Mouse (Mus musculus) limb, embryonic 11.5 days (tissue): ENCODE data around the gene 9130213A22Rik. TPM values are rescaled to one million over a fixed set of nuclear protein-coding genes. Genes with fewer than 3 reads are reported as not detected.

Experiments
- ATAC-seq: fragments of 200-750 bp; cut with Nextera tagmentation; 2 replicates; pipeline ENCODE4 v1.8.0; 2017; ENCODE audit warnings: low read depth; ENCODE audit not compliant: insufficient number of reproducible peaks, low FRiP score, low TSS enrichment
- DNase-seq: peaks from one replicate; pipeline ENCODE4 v3.0.0-alpha.2; 2015; ENCODE audit warnings: low spot score
- H3K27ac ChIP-seq: fragments of 300-500 bp; sonication (generic); replicated peaks from 2 replicates; pipeline ENCODE4 v1.5.1; 2014; ENCODE audit warnings: low read depth, mild to moderate bottlenecking, low read length
- H3K27me3 ChIP-seq: fragments of 300-500 bp; sonication (generic); 2 replicates; pipeline ENCODE4 v1.6.1; 2014; ENCODE audit warnings: mild to moderate bottlenecking, low read length, mixed read lengths; ENCODE audit not compliant: control insufficient read depth, insufficient read depth
- H3K36me3 ChIP-seq: fragments of 300-500 bp; sonication (generic); 2 replicates; pipeline ENCODE4 v1.6.1; 2014; ENCODE audit warnings: mild to moderate bottlenecking, low read length, moderate library complexity, mixed read lengths; ENCODE audit not compliant: control insufficient read depth, insufficient read depth
- H3K4me1 ChIP-seq: fragments of 300-500 bp; sonication (generic); 2 replicates; pipeline ENCODE4 v1.6.1; 2014; ENCODE audit warnings: low read length, mixed read lengths; ENCODE audit not compliant: control insufficient read depth, insufficient read depth
- H3K4me2 ChIP-seq: fragments of 300-500 bp; sonication (generic); 2 replicates; pipeline ENCODE4 v1.6.1; 2014; ENCODE audit warnings: low read depth, mild to moderate bottlenecking, moderate library complexity; ENCODE audit not compliant: severe bottlenecking
- H3K4me3 ChIP-seq: fragments of 300-500 bp; sonication (generic); 2 replicates; pipeline ENCODE4 v1.5.1; 2014; ENCODE audit warnings: low read depth, low read length
- H3K9ac ChIP-seq: fragments of 300-500 bp; sonication (generic); 2 replicates; pipeline ENCODE4 v1.6.1; 2014; ENCODE audit warnings: mild to moderate bottlenecking, low read length
- H3K9me3 ChIP-seq: fragments of 300-500 bp; sonication (generic); 2 replicates; pipeline ENCODE4 v1.6.1; 2016; ENCODE audit warnings: low read length; ENCODE audit not compliant: control insufficient read depth
- WGBS: fragments of 180-500 bp; shearing (Covaris S2); extraction: QIAGEN DNeasy Blood & Tissue Kit; methylation state at CpG from one replicate; pipeline ENCODE4 v1.1.7; 2014; 5-methylcytosine and 5-hydroxymethylcytosine counted together
- polyA plus RNA-seq: library from polyadenylated mRNA; unstranded; fragments of >200 nt; fragmentation: Nextera tagmentation; extraction: Ambion mirVana; gene quantifications from 2 replicates; pipeline ENCODE4 v1.2.1, GENCODE M21; 2014

9130213A22Rik gene
- polyA plus RNA-seq, 1 experiment from 2014 or later = 0.19 TPM

GRCm38 (mm10) chr11:69086390-69086789 lies 36.0 kb downstream of the 9130213A22Rik start:
- 60% methylated on average over 6 of the region's 6 CpGs for WGBS

GRCm38 (mm10) chr11:69085608-69086007 lies 36.8 kb downstream of the 9130213A22Rik start:
- Histone ChIP-seq H3K9ac (no peak overlapping the region), H3K4me2 (no peak overlapping the region), H3K27ac (no peak overlapping the region; the same call in 1 of the 2 replicates), H3K4me1 (peaks cover 13% of the 10 kb centered on the region), H3K36me3 (peaks cover 6% of the 10 kb centered on the region), H3K27me3 (no peaks in the 10 kb centered on the region), H3K4me3 (no peak overlapping the region), H3K9me3 (no peaks in the 10 kb centered on the region)
- DNase-seq (no peak), ATAC-seq (no peak)
- 63% methylated on average over 6 of the region's 6 CpGs for WGBS

More at GRCm38 (mm10) chr11:69086390-69086789, 36.0 kb downstream of the 9130213A22Rik start:
- Histone ChIP-seq H3K27me3 (no peaks in the 10 kb centered on the region), H3K4me1 (peaks cover 13% of the 10 kb centered on the region), H3K36me3 (peaks cover 8% of the 10 kb centered on the region), H3K4me2 (no peak overlapping the region), H3K4me3 (no peak overlapping the region), H3K9me3 (no peaks in the 10 kb centered on the region), H3K9ac (no peak overlapping the region), H3K27ac (no peak overlapping the region)
- ATAC-seq (no peak), DNase-seq (no peak)

GRCm38 (mm10) chr11:69081613-69082012 lies 40.8 kb downstream of the 9130213A22Rik start:
- no peak for ATAC-seq
- Histone ChIP-seq H3K4me2 (no peak overlapping the region), H3K9ac (no peak overlapping the region), H3K9me3 (no peaks in the 10 kb centered on the region), H3K36me3 (no peaks in the 10 kb centered on the region), H3K27ac (no peak overlapping the region), H3K4me3 (no peak overlapping the region), H3K27me3 (no peaks in the 10 kb centered on the region), H3K4me1 (no peaks in the 10 kb centered on the region)
- 88% methylated on average over 7 of the region's 7 CpGs for WGBS
- no peak for DNase-seq

- H3K27me3 ChIP-seq = no peaks in the 10 kb centered on the region
- no peak overlapping the region for H3K4me3 ChIP-seq
- no peak overlapping the region for H3K4me2 ChIP-seq
- DNase-seq (no peak), ATAC-seq (no peak)
- no peak overlapping the region for H3K27ac ChIP-seq
- H3K9me3 ChIP-seq = no peaks in the 10 kb centered on the region
- 85% methylated on average over 8 of the region's 8 CpGs for WGBS
- H3K4me1 ChIP-seq = no peaks in the 10 kb centered on the region
- no peaks in the 10 kb centered on the region for H3K36me3 ChIP-seq
- H3K9ac ChIP-seq = no peak overlapping the region
These were observed 41.5 kb downstream of the 9130213A22Rik start for GRCm38 (mm10) chr11:69080855-69081222.

GRCm38 (mm10) chr11:69080102-69080854 lies 42.1 kb downstream of the 9130213A22Rik start:
- Histone ChIP-seq H3K9ac (no peak overlapping the region), H3K9me3 (no peaks in the 10 kb centered on the region), H3K27ac (no peak overlapping the region), H3K4me2 (no peak overlapping the region), H3K36me3 (no peaks in the 10 kb centered on the region), H3K27me3 (no peaks in the 10 kb centered on the region), H3K4me1 (no peaks in the 10 kb centered on the region), H3K4me3 (no peak overlapping the region)
- 79% methylated on average over 15 of the region's 15 CpGs for WGBS
- ATAC-seq (no peak), DNase-seq (no peak)

GRCm38 (mm10) chr11:69078805-69079438 lies 43.5 kb downstream of the 9130213A22Rik start:
- Histone ChIP-seq H3K9me3 (no peaks in the 10 kb centered on the region), H3K27ac (no peak overlapping the region), H3K27me3 (no peaks in the 10 kb centered on the region), H3K36me3 (no peaks in the 10 kb centered on the region), H3K4me1 (no peaks in the 10 kb centered on the region), H3K4me3 (no peak overlapping the region), H3K4me2 (no peak overlapping the region), H3K9ac (no peak overlapping the region)
- DNase-seq = no peak
- WGBS = 64% methylated on average over 5 of the region's 5 CpGs
- no peak for ATAC-seq

GRCm38 (mm10) chr11:69078041-69078440 lies 44.3 kb downstream of the 9130213A22Rik start:
- WGBS = 68% methylated on average over 6 of the region's 6 CpGs
- no peaks in the 10 kb centered on the region for H3K9me3 ChIP-seq
- DNase-seq = no peak
- H3K36me3 ChIP-seq = no peaks in the 10 kb centered on the region
- ATAC-seq = no peak
- H3K4me1 ChIP-seq = no peaks in the 10 kb centered on the region
- H3K9ac ChIP-seq = no peak overlapping the region
- no peaks in the 10 kb centered on the region for H3K27me3 ChIP-seq
- no peak overlapping the region for H3K27ac ChIP-seq
- H3K4me2 ChIP-seq = no peak overlapping the region
- H3K4me3 ChIP-seq = no peak overlapping the region

- 86% methylated on average over 9 of the region's 9 CpGs for WGBS
- DNase-seq = no peak
- Histone ChIP-seq H3K9me3 (no peaks in the 10 kb centered on the region), H3K4me3 (no peak overlapping the region), H3K4me2 (no peak overlapping the region), H3K27me3 (no peaks in the 10 kb centered on the region), H3K27ac (no peak overlapping the region), H3K36me3 (no peaks in the 10 kb centered on the region), H3K9ac (no peak overlapping the region), H3K4me1 (no peaks in the 10 kb centered on the region)
- ATAC-seq = no peak
These were observed 45.1 kb downstream of the 9130213A22Rik start for GRCm38 (mm10) chr11:69077316-69077715.
